Mouse (Mus musculus) cerebellum, adult 2 months (tissue): ENCODE measurements at regions not wholly inside any gene's neighbourhood (a gene's known extent, or its start where the extent isn't known, plus 50 kb on each side); places are given as distances from the start of the nearest gene placed in this dataset.

ENCODE experiments used
- DNase-seq, 2 experiments: peaks; one replicate each; pipeline ENCODE4 v3.0.0; 2021
- H3K27ac ChIP-seq: fragments of 200-500 bp; 2 replicates; pipeline ENCODE4 v1.5.1; 2012; ENCODE audit warnings: low read length, control low read depth, inconsistent platforms; ENCODE audit not compliant: insufficient read depth
- H3K27me3 ChIP-seq: fragments of 200-500 bp; 2 replicates; pipeline ENCODE4 v1.6.1; 2012; ENCODE audit warnings: inconsistent platforms, mild to moderate bottlenecking, low read length, moderate library complexity; ENCODE audit not compliant: control insufficient read depth, insufficient read depth
- H3K4me1 ChIP-seq: fragments of 200-500 bp; 2 replicates; pipeline ENCODE4 v1.6.1; 2011; ENCODE audit warnings: low read length; ENCODE audit not compliant: control insufficient read depth, insufficient read depth
- H3K4me3 ChIP-seq: fragments of 200-500 bp; replicated peaks from 2 replicates; pipeline ENCODE3; 2011; ENCODE audit warnings: mild to moderate bottlenecking, low read depth, low read length, control low read depth; ENCODE audit not compliant: insufficient read depth
- CTCF ChIP-seq: fragments of 200-500 bp; IDR thresholded peaks from 2 replicates; pipeline ENCODE4 v1.5.1; 2011; ENCODE audit warnings: low read depth, mild to moderate bottlenecking, control low read depth, low read length, moderate library complexity, borderline replicate concordance; ENCODE audit not compliant: insufficient read depth
- POLR2A ChIP-seq: fragments of 200-500 bp; IDR thresholded peaks from 2 replicates; pipeline ENCODE4 v1.6.1; 2011; ENCODE audit warnings: low read length, control low read depth, borderline replicate concordance; ENCODE audit not compliant: insufficient read depth
- WGBS: fragments of 180-500 bp; shearing (Covaris S2); methylation state at CpG from one replicate; pipeline ENCODE4 v1.1.7; 2018; 5-methylcytosine and 5-hydroxymethylcytosine counted together

GRCm38 (mm10) chr9:84389831-84390230 lies 464.9 kb downstream of the Bckdhb start:
- H3K4me3 ChIP-seq = no peak overlapping the region
- H3K27ac ChIP-seq = no peak overlapping the region
- no peaks in the 10 kb centered on the region for H3K4me1 ChIP-seq
- H3K27me3 ChIP-seq = no peaks in the 10 kb centered on the region
- DNase-seq = no peak
- no peak for TF ChIP-seq POLR2A
- no peak for TF ChIP-seq CTCF
- 87% methylated on average over 3 of the region's 3 CpGs for WGBS

GRCm38 (mm10) chr9:84394536-84395314 lies 469.8 kb downstream of the Bckdhb start:
- WGBS = 56% methylated on average over 3 of the region's 3 CpGs
- DNase-seq = peak in 1 of 2 experiments; percentile 36
- no peak overlapping the region for H3K27ac ChIP-seq
- H3K27me3 ChIP-seq = no peaks in the 10 kb centered on the region
- no peak overlapping the region for H3K4me3 ChIP-seq
- no peak for TF ChIP-seq CTCF
- no peak for TF ChIP-seq POLR2A
- H3K4me1 ChIP-seq = no peaks in the 10 kb centered on the region

GRCm38 (mm10) chr9:84399481-84399880 lies 474.5 kb downstream of the Bckdhb start:
- Histone ChIP-seq H3K4me1 (no peaks in the 10 kb centered on the region), H3K27me3 (no peaks in the 10 kb centered on the region), H3K4me3 (no peak overlapping the region), H3K27ac (no peak overlapping the region)
- DNase-seq = no peak
- TF ChIP-seq POLR2A = no peak
- no peak for TF ChIP-seq CTCF
- 92% methylated on average over 3 of the region's 3 CpGs for WGBS

- WGBS = 21% methylated on average over 10 of the region's 10 CpGs
- Histone ChIP-seq H3K27ac (peak overlapping the region; percentile 25; the same call in 1 of the 2 replicates), H3K4me1 (peaks cover 14% of the 10 kb centered on the region; the same call in 1 of the 2 replicates), H3K27me3 (no peaks in the 10 kb centered on the region), H3K4me3 (no peak overlapping the region)
- DNase-seq = peak; percentile 59 to 84
- TF ChIP-seq CTCF (no peak), POLR2A (no peak)
Observed at GRCm38 (mm10) chr9:84408260-84409203, 483.6 kb downstream of the Bckdhb start.
